Mouse (Mus musculus) forebrain, embryonic 14.5 days (tissue): Measurements from ENCODE around the gene Col4a2. TPM values are rescaled to one million over a fixed set of nuclear protein-coding genes. Genes with fewer than 3 reads are reported as not detected.

Source experiments
- ATAC-seq: fragments of 200-750 bp; cut with Nextera tagmentation; 2 replicates; pipeline ENCODE4 v1.8.0; 2017; ENCODE audit warnings: mild to moderate bottlenecking, moderate library complexity
- DNase-seq: peaks from one replicate; pipeline ENCODE4 v3.0.0-alpha.2; 2015; ENCODE audit warnings: low spot score
- H3K27ac ChIP-seq: fragments of 300-500 bp; sonication (generic); 2 replicates; pipeline ENCODE4 v1.5.1; 2014; ENCODE audit warnings: low read depth, mild to moderate bottlenecking, control low read depth, low read length, moderate library complexity
- H3K27me3 ChIP-seq: fragments of 300-500 bp; sonication (generic); replicated peaks from 2 replicates; pipeline ENCODE4 v1.6.1; 2014; ENCODE audit warnings: low read length, control low read depth, mixed read lengths; ENCODE audit not compliant: control insufficient read depth, insufficient read depth
- H3K36me3 ChIP-seq: fragments of 300-500 bp; sonication (generic); 2 replicates; pipeline ENCODE4 v1.6.1; 2014; ENCODE audit warnings: low read length, control low read depth; ENCODE audit not compliant: control insufficient read depth, insufficient read depth
- H3K4me1 ChIP-seq: fragments of 300-500 bp; sonication (generic); 2 replicates; pipeline ENCODE4 v1.6.1; 2014; ENCODE audit warnings: antibody characterized with exemption, low read length, control low read depth; ENCODE audit not compliant: control insufficient read depth, insufficient read depth
- H3K4me2 ChIP-seq: fragments of 300-500 bp; sonication (generic); 2 replicates; pipeline ENCODE4 v1.6.1; 2014; ENCODE audit warnings: mild to moderate bottlenecking, control low read depth, low read length
- H3K4me3 ChIP-seq: fragments of 300-500 bp; sonication (generic); 2 replicates; pipeline ENCODE4 v1.5.1; 2014; ENCODE audit warnings: low read depth, low read length, control low read depth
- H3K9ac ChIP-seq: fragments of 300-500 bp; sonication (generic); 2 replicates; pipeline ENCODE4 v1.6.1; 2014; ENCODE audit warnings: mild to moderate bottlenecking, low read length, control low read depth, moderate library complexity
- H3K9me3 ChIP-seq: fragments of 300-500 bp; sonication (generic); replicated peaks from 2 replicates; pipeline ENCODE4 v1.6.1; 2016; ENCODE audit warnings: low read length, control low read depth, mixed read lengths; ENCODE audit not compliant: control insufficient read depth
- WGBS: fragments of 180-500 bp; shearing (Covaris S2); extraction: QIAGEN DNeasy Blood & Tissue Kit; methylation state at CpG from one replicate; pipeline ENCODE4 v1.1.7; 2014; 5-methylcytosine and 5-hydroxymethylcytosine counted together
- polyA plus RNA-seq: library from polyadenylated mRNA; unstranded; fragments of >200 nt; fragmentation: Nextera tagmentation; extraction: Ambion mirVana; gene quantifications from 2 replicates; pipeline ENCODE4 v1.2.1, GENCODE M21; 2014

Gene Col4a2
- polyA plus RNA-seq, 1 experiment from 2014 or later: 19.1 TPM

- DNase-seq (no peak), ATAC-seq (no peak)
- Histone ChIP-seq H3K4me3 (no peak overlapping the region), H3K4me2 (no peak overlapping the region), H3K9ac (no peak overlapping the region), H3K27me3 (no peaks in the 10 kb centered on the region), H3K4me1 (peaks cover 9% of the 10 kb centered on the region), H3K36me3 (no peaks in the 10 kb centered on the region), H3K9me3 (no peaks in the 10 kb centered on the region), H3K27ac (no peak overlapping the region)
- 83% methylated on average over 4 of the region's 4 CpGs for WGBS
These were observed 54.1 kb downstream of the Col4a2 start for GRCm38 (mm10) chr8:11366741-11367140.

GRCm38 (mm10) chr8:11367670-11368069 lies 55.1 kb downstream of the Col4a2 start:
- Histone ChIP-seq H3K4me3 (no peak overlapping the region), H3K27ac (no peak overlapping the region), H3K9ac (no peak overlapping the region), H3K4me1 (peaks cover 1% of the 10 kb centered on the region; the same call in 1 of the 2 replicates), H3K9me3 (no peaks in the 10 kb centered on the region), H3K4me2 (no peak overlapping the region), H3K27me3 (no peaks in the 10 kb centered on the region), H3K36me3 (no peaks in the 10 kb centered on the region)
- DNase-seq (no peak), ATAC-seq (no peak)
- 74% methylated on average over 5 of the region's 5 CpGs for WGBS

- no peaks in the 10 kb centered on the region for H3K4me1 ChIP-seq
- H3K4me3 ChIP-seq: no peak overlapping the region
- no peak overlapping the region for H3K27ac ChIP-seq
- no peaks in the 10 kb centered on the region for H3K27me3 ChIP-seq
- no peaks in the 10 kb centered on the region for H3K36me3 ChIP-seq
- H3K9me3 ChIP-seq: no peaks in the 10 kb centered on the region
- H3K4me2 ChIP-seq: no peak overlapping the region
- no peak for ATAC-seq
- H3K9ac ChIP-seq: no peak overlapping the region
- 91% methylated on average over 19 of the region's 19 CpGs for WGBS
- DNase-seq: no peak
These were observed 57.1 kb downstream of the Col4a2 start for GRCm38 (mm10) chr8:11369526-11370203.

GRCm38 (mm10) chr8:11371347-11371746 lies 58.7 kb downstream of the Col4a2 start:
- ATAC-seq (no peak), DNase-seq (no peak)
- WGBS: 91% methylated on average over 10 of the region's 10 CpGs
- H3K27me3 ChIP-seq: no peaks in the 10 kb centered on the region
- no peaks in the 10 kb centered on the region for H3K4me1 ChIP-seq
- no peaks in the 10 kb centered on the region for H3K9me3 ChIP-seq
- no peak overlapping the region for H3K4me3 ChIP-seq
- no peak overlapping the region for H3K4me2 ChIP-seq
- no peak overlapping the region for H3K9ac ChIP-seq
- H3K27ac ChIP-seq: no peak overlapping the region
- no peaks in the 10 kb centered on the region for H3K36me3 ChIP-seq

- H3K27me3 ChIP-seq: no peaks in the 10 kb centered on the region
- no peaks in the 10 kb centered on the region for H3K4me1 ChIP-seq
- no peak overlapping the region for H3K27ac ChIP-seq
- no peak for ATAC-seq
- H3K4me3 ChIP-seq: no peak overlapping the region
- H3K9ac ChIP-seq: no peak overlapping the region
- no peaks in the 10 kb centered on the region for H3K36me3 ChIP-seq
- 96% methylated on average over 8 of the region's 8 CpGs for WGBS
- H3K4me2 ChIP-seq: no peak overlapping the region
- no peak for DNase-seq
- no peaks in the 10 kb centered on the region for H3K9me3 ChIP-seq
These were observed 59.5 kb downstream of the Col4a2 start for GRCm38 (mm10) chr8:11372080-11372479.

GRCm38 (mm10) chr8:11373643-11374325 lies 61.2 kb downstream of the Col4a2 start:
- H3K9ac ChIP-seq: no peak overlapping the region
- ATAC-seq: no peak
- no peaks in the 10 kb centered on the region for H3K4me1 ChIP-seq
- no peaks in the 10 kb centered on the region for H3K27me3 ChIP-seq
- no peak overlapping the region for H3K4me2 ChIP-seq
- no peak overlapping the region for H3K4me3 ChIP-seq
- no peak overlapping the region for H3K27ac ChIP-seq
- 92% methylated on average over 15 of the region's 15 CpGs for WGBS
- no peaks in the 10 kb centered on the region for H3K36me3 ChIP-seq
- DNase-seq: no peak
- no peaks in the 10 kb centered on the region for H3K9me3 ChIP-seq

GRCm38 (mm10) chr8:11374326-11375076 lies 61.9 kb downstream of the Col4a2 start:
- Histone ChIP-seq H3K27me3 (no peaks in the 10 kb centered on the region), H3K4me1 (no peaks in the 10 kb centered on the region), H3K4me3 (no peak overlapping the region), H3K9me3 (no peaks in the 10 kb centered on the region), H3K4me2 (no peak overlapping the region), H3K9ac (no peak overlapping the region), H3K27ac (no peak overlapping the region), H3K36me3 (no peaks in the 10 kb centered on the region)
- ATAC-seq (no peak), DNase-seq (no peak)
- 84% methylated on average over 15 of the region's 15 CpGs for WGBS

- no peaks in the 10 kb centered on the region for H3K4me1 ChIP-seq
- DNase-seq: no peak
- no peak overlapping the region for H3K27ac ChIP-seq
- no peak overlapping the region for H3K4me3 ChIP-seq
- 85% methylated on average over 18 of the region's 18 CpGs for WGBS
- no peak overlapping the region for H3K9ac ChIP-seq
- H3K4me2 ChIP-seq: no peak overlapping the region
- no peaks in the 10 kb centered on the region for H3K36me3 ChIP-seq
- no peak for ATAC-seq
- no peaks in the 10 kb centered on the region for H3K9me3 ChIP-seq
- H3K27me3 ChIP-seq: no peaks in the 10 kb centered on the region
These were observed 63.3 kb downstream of the Col4a2 start for GRCm38 (mm10) chr8:11375749-11376438.
